Mouse (Mus musculus) ES-CJ7 (cell line): Measurements from ENCODE around the gene Gm42421.

Source experiments
- DNase-seq: peaks from one replicate; pipeline ENCODE4 v3.0.0; 2011; ENCODE audit warnings: low read depth, low spot score

Gm42421 gene

DNA sequence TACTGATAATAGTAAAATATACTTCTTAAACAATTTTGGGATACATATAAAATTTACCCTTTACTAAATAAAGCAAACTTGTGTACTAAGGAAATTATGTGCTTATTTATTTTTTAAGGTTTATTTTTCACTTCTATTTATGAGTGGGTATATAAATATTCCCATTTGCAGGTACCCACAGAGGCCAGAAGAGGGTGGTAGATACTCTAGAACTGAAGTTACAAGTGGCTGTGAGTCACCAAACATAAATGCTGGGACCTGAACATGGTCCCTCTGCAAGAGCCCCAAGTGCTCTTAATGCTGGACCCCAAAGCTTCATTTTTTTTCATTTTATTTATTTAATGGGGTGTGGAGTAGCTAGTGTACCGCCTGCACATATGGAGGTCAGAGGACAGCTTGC is 5.9 kb downstream of the Gm42421 start:
- peak; percentile 25 for DNase-seq

DNA sequence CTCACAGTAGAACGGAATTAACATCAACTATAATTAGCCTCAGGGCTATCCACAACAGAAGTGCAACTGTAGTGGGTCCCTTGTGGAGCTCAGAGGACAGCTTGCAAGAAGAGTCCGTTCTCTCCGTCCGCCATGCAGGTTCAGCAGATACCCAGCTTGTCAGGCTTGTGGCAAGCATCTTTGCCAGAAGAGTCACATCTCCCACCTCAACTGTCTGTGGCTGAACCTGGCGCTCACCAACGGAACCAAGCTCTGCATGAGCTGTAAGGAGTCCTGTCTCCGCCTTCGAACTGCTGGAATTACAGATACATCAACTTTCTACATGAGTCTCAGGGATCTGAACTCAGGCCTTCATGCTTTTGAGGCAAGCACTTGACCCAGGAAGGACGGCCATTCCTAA is 8.2 kb downstream of the Gm42421 start:
- no peak for DNase-seq

DNA sequence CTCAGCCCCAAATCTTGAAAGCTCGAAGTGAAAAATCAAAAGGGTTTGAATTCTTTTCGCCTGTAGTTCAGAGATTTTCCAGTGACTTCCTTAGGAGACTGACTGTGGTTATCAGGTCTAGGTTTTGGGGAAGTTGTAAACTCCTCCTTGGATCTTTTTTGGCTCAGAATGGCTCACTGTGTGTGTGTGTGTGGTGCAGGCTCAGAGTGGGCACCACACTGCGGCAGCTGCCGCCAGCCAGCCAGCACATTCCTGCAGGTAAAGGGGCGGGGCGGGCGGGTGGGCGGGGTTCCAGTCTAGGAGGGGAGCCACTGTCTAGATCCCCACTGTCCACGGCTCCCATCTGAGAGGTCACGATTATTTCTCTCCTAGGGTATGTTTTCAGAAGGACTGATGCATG is 13.6 kb downstream of the Gm42421 start:
- no peak for DNase-seq

DNA sequence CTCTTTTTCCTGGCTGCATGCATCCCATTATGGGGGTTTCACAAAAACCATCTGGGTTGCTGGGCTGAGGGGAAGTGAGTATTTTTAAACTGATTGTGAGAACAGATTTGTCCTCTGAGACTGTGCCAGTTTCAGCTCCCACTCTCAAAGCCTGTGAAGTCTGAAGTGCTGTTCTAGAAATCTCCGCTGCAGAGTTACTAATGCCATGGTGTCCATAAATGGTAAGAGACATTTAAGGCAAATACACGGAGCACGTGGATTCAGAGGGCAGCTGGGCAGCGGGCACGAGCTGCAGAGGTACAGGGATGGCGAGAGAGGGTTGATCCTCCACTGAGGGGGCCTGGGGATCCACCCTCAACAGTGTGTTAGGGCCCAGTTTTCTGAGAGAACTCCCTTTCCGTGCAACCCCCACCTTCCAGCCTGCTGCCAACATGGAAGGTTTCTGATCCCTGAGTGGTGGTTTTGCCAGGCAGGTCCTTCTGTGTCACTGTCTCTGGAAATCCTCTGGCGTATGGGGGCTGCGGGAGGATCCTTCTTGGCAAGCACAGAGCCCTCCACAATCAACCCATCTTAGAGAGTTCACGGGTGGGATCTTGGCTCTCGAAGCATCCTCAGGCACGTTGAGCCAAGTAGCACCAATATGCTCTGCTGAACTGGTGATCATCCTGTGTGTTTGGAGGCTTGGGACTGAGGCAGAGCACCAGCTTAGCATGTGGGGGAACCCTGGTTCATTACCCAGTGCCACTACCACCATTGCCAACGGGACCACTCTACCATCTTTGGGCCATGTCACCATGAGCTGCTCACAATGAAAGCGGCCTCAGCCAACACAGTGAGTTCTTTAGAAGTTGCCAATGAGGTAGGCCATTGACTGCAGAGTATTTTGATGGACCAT is 15.5 kb downstream of the Gm42421 start:
- no peak for DNase-seq

DNA sequence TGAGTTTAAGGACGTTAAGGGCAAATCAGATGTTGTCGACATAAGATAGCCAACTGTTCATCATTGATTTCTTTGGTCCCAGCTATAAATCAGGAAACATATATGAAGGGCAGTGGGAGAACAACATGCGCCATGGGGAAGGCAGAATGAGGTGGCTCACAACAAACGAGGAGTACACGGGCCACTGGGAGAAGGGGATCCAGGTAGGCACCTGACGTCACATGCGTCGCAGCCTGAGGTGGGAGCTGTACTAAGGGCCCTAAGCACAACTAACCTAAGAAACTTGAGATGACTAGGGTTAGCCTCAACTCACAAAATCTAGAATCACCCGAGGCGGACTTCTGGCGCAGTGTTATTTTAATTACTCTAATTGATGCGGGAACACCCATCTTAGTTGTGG is 20.4 kb downstream of the Gm42421 start:
- no peak for DNase-seq

DNA sequence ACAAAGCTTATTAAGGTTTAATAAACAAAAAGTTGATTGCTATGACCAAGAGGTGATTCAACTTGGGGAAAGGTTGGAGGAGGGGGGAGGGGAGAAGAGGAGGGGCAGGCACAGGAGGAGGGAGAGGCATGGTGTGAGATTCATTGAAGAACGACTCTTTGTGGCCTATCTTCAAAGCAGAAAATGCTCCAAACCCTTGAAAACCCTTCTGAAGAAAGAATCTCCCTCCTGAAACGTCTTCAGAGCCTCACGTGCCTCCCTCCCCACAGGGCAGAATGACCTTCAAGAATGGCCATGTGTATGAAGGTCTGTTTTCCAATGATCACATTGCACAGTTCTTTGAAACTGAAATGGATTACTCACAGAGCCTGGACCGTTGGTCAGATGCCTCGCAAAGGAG is 22.0 kb downstream of the Gm42421 start:
- DNase-seq = no peak

DNA sequence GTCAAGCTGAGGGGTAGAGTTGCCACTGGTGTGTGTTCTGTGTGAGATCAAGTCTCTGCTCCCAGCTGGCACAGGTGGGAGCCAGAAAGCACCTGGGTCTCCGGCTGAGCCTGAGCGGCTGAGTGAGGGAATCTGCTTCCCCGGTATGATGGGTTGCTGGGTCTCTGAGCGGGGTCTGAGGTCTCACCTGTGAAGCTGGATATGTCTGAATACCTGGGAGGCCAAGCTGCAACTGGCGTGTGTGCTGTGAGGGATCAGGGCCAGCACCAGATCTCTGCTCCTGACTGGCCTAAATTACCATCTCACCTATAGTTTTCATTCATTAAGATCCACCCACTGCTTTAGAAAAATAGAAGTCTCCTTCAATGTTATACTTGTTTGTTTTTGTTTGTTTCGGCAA is 29.1 kb downstream of the Gm42421 start:
- DNase-seq = no peak

DNA sequence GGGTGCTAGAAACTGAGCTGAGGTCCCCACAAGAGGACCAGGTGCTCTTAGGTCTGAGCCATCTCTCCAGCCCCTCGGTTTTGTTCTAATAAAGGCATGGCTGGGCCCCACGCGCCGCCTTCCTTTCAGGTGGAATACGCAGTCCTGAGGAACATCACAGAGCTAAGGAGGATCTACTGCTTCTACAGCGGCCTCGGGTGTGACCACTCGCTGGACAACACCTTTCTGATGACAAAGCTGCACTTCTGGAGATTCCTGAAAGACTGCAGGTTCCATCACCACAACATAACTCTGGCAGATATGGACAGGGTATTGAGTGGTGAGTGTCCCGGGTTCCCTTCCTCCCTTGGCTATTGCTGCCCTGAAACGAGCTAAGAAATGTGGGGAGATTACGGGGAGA is 31.6 kb downstream of the Gm42421 start:
- no peak for DNase-seq

DNA sequence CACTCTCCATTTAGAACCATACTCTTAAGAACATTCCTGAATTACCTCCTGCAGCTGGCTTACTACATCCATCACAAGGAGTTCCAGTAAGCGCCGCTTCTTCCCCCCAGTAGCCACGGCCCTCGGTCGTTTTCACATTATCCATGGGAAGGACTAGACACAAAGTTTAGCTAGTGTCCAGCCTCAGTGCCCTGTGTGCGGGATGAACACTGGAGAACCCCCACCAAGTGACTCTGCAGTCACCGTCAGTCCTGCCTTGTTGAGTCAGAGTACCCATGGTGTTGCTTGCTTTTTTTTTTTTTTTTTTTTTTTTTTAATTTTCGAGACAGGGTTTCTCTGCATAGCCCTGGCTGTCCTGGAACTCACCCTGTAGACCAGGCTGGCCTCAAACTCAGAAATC is 33.2 kb downstream of the Gm42421 start:
- no peak for DNase-seq

DNA sequence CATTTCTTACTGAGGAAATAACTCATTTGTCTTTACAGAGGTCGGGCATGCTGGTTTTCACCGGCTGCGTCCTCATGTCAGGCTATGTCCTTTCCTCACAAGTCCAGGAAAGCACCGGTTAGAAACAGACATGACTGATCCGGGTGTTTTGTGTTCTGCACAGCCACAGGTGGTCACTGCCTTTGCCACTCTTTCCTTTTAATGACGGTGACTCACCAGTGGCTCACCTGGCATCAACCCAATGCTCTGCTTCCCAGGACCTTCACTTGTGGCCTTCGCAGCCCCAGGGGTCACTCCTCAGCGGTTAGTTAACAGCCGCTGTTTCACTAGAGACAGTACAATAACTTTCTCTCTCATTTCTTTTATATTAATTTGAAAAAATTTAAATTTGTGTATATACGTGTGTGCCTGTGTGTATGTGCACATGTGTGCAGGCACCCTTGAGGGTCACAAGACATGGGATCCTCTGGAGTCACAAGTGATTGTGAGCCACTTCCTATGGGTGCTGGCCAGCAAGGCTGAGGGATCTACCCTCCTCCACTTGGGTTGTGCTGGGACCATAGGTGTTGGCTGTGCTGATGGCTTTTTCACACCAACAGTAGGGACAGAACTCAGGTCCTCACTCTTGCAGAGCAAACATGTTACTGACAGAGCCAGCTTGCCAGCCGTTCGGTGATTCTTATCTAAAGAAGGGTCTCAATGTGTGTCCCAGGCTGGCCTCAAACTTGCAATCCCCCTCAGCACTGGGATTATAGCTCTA is 37.8 kb downstream of the Gm42421 start:
- DNase-seq = no peak

DNA sequence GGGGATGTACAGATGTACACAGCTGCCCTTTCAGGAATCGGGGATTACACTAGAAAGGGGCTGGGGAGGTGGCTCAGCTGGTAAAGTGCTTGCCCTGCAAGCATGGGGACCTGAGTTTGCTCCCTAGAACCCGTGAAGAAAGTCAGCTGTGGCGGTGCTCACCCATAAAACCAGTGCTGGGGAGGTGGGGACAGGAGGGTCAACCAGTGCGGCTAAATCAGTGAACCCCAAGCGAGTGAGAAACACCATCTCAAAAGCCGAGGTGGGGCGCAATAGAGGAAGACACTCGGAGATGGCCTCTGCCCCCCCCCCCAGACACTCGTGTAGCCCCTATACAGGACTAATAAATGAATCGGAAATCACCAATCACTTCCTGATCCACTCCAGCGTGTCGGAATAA is 38.7 kb downstream of the Gm42421 start:
- no peak for DNase-seq

DNA sequence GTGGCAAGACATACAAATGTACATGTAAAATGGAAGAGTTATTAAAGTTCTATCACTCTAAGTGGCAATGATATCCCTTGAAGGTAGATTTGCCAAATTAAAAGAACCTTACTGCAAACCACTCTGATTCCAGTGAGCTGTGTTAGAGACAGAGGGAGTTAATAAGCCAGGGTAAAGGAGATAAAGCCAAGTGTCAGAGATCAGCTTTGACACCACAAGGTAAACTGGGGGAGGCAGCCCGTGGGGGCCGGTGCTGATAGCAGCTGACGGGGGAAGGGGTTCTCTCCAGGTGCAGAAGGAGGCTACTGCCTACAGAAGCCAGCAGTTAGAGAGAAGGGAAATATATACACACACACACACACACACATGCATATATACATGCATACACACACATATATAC is 44.7 kb downstream of the Gm42421 start:
- DNase-seq = no peak

DNA sequence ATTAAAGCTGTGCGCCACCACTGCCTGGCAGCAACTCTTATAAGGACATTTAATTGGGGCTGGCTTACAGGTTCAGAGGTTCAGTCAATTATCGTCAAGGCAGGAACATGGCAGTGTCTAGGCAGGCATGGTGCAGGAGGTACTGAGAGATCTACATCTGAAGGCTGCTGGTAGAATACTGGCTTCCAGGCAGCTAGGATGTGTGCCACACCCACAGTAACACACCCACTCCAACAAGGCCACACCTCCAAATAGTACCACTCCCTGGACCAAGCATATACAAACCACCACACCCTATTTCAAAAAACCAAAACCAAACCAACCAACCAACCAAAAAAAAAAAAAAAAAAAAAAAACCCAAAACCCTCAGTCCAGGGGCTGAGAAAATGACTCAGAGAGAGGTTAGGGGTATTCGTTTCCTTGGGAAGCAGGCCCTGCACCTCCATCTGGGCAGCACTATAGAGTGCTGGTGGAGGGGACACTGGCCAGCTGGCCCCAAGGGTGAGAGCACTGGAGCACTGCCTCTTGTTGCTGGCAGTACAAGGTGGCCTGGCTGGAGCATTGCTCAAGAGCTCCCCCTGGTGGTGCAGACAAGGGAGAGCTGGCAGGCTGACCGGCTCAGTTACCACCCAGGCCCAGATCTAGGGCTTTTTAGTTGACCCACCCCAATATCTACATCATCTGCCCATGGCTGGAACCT is 47.1 kb downstream of the Gm42421 start:
- DNase-seq = peak; percentile 76

DNA sequence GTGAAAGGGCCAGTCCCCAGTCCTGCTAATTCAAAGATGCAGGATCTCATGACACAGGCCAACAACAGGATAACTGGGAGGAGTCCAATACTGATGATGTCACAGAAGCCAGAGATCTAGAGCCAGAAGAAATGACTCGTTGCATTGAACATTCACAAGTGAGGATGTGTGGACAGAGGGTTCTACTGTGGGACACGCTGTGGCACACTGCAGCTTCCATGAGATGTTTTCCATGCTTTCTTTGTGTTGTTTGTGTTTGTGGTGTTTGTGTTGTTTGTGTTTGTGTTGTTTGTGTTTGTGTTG is 47.6 kb downstream of the Gm42421 start:
- DNase-seq = no peak

DNA sequence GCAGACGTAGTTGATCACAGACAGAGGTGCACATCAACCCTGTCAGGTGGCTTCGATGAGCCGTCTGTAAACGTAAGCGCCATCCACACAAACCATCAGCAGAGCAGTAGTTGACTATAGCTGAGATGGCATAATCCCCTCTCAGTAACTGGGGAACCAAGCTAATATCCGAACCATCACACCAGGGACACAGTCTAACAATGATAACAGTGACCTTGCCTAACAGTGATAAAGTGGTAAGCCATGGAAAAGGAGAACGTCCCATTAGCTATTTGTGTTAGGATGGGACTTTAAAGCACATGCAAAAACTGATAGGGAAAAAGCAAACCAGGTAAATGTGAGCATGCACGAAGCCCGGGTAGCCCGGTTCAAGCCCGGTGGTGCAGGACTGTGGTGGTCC is 48.3 kb downstream of the Gm42421 start:
- no peak for DNase-seq

DNA sequence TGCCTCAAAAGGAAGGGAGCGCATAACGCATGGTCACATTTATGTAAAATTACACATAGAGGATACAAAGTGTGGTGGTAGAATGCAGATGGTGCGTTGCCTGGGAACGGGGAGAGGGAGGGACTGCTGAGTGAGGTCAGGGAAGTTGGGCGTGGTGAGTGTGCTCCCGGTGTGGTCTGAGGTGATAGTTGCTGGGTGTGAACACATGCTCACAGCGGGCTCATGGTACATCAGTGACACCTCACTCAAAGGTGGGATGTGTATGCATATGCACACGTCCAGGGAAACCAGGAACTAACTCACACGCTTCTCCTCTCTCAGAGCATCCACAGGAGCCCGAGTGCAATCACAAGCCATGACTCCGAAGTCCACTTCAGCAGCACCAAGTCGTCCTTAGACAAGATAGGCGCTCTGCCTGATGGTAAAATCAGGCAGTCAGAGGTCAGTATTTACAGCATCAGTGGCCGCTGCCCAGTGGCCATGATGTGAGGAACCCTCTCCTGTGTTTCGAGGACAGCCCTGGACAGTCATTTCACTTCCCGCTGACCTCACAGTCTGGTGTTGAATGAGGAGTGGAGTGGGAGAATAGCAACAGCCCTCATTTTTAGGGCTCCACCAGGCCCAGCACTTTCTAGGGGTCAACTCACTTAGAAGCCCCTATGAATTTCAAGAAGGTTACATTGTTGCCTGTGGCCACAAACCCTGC is 48.9 kb downstream of the Gm42421 start:
- DNase-seq = no peak

DNA sequence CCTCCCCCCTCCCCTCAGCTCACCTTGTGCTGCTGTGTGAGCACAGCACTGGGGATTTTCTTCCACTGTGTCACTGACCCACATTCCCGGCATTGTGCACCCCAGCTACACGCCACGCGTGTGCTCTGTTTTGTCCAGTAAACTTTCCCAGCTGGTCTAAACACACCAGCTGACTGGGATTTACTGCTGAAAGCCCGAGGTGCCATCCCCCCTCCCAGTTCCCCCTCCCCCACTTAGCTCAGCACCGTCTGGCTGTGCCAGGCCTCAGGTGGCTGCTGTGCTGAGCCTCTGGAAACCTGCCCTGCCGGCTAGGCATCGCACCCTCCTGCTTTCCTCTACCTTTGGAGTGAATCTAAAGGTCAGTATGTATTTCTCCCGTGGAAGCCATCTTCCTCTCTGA is 52.9 kb downstream of the Gm42421 start:
- no peak for DNase-seq

DNA sequence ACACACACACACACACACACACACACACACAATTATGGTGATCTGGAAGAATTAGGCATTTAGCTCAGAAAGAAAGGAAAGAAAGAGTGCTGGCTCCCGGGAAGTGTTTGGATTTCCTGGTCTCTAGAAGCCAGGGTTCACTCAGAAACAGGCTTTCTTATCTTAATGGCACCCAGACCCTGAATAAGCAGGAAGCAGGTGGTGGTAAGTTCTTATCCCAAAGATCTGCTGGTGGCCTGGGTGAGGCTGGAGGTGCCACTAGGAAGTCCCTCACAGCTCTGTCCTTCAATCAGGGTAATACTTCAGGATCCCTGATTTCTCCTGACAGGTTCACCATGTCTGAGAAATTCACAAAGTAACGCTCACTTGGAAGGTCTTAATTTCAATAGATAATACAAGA is 54.4 kb downstream of the Gm42421 start:
- DNase-seq = no peak

DNA sequence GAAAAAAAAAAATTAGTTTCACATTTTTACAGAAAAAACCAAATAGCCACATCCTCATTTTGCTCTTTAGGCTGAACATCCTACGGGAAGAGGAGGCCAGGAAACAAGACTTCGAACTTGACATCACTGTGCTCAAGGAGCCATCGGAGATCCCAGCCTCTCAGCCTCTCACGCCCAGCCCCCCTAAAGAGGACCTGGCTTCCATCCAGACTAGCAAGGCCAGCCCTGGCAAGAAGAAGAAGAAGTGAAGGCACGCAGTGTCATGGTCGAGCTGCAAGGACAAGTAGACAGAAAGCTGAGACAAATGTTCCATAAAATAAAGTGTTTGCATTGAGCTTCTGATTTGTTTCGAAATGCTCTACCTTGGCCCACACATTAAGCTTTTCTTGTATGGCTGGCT is 57.4 kb downstream of the Gm42421 start:
- no peak for DNase-seq
